Mouse (Mus musculus) c-Kit-negative CD71-positive TER-119-positive erythroid progenitor cells, embryonic 14.5 days (primary cell): ENCODE results near the gene Galnt14.

Experiments
- DNase-seq: peaks from one replicate; pipeline ENCODE4 v3.0.0-alpha.2; 2013; ENCODE audit warnings: low read depth, low spot score

Galnt14 gene

GRCm38 (mm10) chr17:73710042-73710911, at the start of gene Galnt14:
TSS of gene Galnt14 (minus strand) at chr17:73710453.
- no peak for DNase-seq

GRCm38 (mm10) chr17:73743681-73744311, 33.5 kb upstream of the Galnt14 start:
- DNase-seq, result no peak

DNA sequence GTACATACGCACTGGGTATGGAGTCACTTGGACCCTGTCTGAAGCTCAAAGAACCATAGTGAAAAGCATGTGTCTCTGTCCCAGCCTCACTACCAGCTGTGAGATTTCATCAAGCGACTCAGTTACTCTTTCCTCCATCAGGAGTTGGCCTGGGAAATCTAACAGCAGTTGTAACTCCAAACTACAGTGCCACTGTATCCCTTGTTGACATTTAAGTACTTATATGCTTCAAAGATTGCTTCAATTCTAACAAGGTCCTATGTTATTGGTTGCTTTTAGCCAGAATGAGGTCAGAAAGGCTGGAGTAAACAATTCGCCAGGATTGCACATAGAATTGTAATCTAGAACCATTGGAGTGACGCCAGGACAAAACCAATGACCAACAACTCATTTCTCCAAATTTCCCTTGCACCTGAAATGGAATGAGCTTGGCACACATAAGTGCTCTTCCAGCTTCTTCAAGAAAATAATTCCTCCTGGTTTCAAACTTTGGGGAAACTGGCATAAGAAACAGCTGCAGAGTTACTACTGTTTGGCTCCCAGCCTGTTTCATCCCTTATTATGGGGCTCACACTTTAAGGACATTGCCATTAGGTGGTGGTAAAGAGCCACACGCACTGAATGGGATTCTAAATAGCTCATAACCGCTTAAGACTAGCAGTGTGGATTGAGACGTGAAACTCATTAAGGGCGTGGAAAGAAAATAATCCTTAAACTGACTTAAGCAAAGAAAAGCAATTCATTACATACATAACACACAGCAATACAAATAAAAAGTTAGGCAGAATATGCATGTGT, 13.8 kb upstream of the Galnt14 start:
- no peak for DNase-seq

GRCm38 (mm10) chr17:73719021-73719748, 8.9 kb upstream of the Galnt14 start:
- DNase-seq, result no peak

GRCm38 (mm10) chr17:73716684-73717083, 6.4 kb upstream of the Galnt14 start:
- no peak for DNase-seq

DNA sequence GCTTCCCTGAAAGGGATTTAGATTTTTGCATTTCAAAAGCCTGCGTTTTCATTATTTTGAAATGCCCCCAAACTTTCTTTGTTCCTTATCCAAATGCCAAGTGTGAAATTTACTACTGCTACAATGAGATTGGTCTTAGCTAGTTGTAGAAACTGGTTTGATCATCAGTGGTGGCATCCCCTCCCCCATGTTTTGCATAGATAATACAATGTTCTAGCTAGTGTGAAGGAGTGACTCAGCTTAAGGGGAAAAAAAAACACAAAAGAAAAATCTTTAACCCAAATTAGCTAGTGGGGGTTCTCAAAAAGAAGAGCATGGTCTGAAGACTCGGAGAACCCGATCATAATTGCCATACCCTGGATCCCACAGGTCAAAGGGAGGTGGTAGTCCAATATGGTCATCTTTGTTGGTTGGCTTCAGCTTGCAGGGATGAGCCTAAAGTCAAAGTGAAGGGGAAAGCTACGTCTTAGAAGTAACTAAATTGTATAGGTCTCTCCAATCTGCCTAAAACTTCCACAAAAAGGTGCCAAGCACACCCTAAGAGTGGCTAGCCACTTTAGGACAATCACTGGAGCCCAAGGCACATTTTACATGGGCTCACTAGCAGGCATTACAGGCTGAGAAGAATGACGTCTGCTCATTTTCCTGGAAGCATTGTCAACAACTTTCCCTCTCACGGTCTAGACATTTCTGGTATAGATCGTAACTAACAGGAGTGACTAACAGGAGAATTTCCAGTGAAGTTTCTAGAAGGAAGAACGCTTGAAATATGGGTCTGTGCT, 4.4 kb upstream of the Galnt14 start:
- no peak for DNase-seq

DNA sequence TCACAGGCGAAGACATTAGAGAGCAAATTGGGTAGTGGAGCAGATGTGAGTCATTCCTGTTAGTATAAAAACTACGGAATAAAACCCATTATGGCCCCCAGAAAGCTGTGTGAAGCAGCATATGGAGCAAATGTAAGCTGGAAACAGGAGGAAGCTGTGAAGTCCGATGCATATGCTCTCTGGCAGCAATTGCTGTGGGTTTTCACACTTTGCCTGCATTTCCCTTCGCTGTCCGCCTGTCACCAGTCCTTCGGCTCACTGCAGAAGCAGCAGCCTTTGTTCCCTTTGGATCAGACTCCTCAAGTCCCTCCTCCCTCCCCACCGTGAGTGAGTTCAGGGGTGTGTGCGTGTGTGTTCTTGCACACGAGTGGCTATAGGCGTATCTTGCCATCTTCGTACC, 3.1 kb upstream of the Galnt14 start:
- DNase-seq, result no peak

DNA sequence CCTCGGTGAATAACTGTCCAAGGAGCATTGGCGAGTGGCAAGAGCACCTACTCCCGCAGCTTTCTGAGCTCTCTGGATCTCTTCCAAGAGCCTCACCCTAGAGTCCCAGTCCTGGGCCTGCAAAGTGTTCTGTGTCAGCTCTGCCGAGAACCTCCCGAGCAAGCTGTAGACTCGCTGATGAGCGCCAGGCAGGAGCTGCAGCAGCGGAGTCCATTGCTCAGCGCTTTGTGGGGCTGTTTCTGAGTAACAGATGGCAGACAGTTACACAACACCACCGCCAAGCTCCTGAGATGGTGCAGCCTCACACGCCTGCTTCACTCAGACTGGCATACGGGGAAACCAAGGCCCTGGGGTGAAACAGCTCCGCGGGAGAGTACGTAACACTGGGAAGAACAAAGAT, 1.7 kb upstream of the Galnt14 start:
- no peak for DNase-seq

GRCm38 (mm10) chr17:73709131-73710041, 867 bp downstream of the Galnt14 start:
- no peak for DNase-seq

DNA sequence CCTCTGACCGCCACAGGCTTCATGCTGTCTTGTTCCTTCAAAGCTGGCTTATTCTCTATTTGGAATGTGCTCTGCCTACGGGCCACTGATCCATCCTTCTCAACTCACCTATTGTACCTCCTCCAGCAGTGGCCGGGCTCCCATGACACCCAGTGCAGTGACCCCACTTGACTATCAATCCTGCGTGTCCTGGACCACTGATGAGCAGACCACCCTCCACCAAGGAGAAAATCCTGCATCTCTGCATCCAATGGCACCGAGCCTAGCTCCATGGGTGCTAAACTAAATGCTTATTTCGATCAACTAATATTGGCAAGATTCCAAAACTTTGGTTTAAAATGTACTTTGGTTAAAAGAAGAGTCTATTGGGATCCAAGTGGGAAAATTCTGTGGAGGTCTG, 1.8 kb downstream of the Galnt14 start:
- DNase-seq, result no peak

DNA sequence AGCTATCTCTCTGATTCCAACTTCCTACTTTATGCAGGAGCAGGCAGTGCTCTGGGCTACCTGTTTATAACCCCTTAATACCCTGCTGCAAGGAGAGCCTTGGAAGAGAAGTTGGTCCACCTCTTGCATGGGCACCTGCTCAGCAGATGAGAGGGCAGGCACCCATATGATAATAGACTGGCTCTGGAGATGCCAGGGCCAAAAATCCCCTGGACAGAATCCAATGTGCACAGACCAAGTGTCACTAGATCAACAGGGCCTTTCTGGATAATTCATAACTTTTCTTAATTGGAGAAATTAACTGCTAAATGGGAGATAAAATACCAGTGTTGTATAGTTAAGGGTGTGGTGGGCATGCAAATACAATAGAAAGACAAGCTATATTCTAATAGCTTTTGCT, 6.7 kb downstream of the Galnt14 start:
- DNase-seq, result no peak

DNA sequence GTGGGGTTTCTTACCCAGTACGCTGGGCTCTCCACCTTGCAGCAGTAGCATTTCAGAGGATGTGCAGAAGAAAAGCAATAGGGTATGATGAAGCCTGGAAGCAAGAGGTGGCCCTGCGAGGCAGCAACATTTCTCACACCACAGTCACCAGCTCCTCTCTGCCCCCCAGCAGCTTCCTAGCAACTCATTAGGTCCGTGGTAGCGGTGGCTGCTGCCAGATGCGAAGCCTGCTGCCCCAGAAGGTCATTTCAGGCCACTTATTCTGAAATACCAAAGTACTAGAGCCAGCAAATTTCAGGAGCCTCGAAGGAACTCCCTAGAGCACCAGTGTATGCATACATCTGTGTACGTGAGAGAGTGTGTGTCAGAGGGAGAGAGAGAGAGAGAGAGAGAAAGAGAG, 9.2 kb downstream of the Galnt14 start:
- DNase-seq, result no peak

- DNase-seq, result no peak
Observed at GRCm38 (mm10) chr17:73699881-73700280, 10.4 kb downstream of the Galnt14 start.

- no peak for DNase-seq
Observed at GRCm38 (mm10) chr17:73694206-73694952, 15.9 kb downstream of the Galnt14 start.

GRCm38 (mm10) chr17:73688261-73688660, 22.0 kb downstream of the Galnt14 start:
- no peak for DNase-seq

- no peak for DNase-seq
Observed at GRCm38 (mm10) chr17:73686292-73686691, 24.0 kb downstream of the Galnt14 start.

DNA sequence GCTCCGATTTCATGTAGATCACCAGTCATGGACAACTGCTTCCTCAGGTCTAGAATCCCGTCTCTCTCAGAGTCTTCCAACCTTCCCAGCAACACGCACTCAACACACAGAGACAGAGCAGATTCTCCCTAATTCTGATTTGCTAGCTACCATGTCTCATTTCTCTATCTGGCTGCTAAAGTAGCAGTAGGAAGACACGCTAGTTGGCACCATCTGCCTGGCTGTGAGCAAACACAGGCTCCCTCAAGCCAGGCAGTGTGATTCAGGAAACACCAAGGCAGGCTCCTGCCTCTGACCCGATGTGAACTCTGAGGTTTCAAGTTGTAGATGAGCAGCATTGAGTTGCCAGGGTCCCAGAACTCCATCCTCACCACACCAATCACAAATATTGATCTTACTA, 25.5 kb downstream of the Galnt14 start:
- DNase-seq, result no peak

GRCm38 (mm10) chr17:73671921-73672320, 38.3 kb downstream of the Galnt14 start:
- no peak for DNase-seq

- DNase-seq, result no peak
Observed at GRCm38 (mm10) chr17:73670048-73670447, 40.2 kb downstream of the Galnt14 start.
